Mouse (Mus musculus) neural tube, embryonic 11.5 days (tissue): ENCODE measurements around the gene Hephl1. TPM values are rescaled to one million over a fixed set of nuclear protein-coding genes. Genes with fewer than 3 reads are reported as not detected.

Experiments
- polyA plus RNA-seq: library from polyadenylated mRNA; unstranded; fragments of >200 nt; fragmentation: Nextera tagmentation; extraction: Ambion mirVana; gene quantifications from 2 replicates; pipeline ENCODE4 v1.2.1, GENCODE M21; 2014

The Hephl1 gene
- polyA plus RNA-seq, 1 experiment from 2014 or later = not detected

Other genes with a start within 250 kb of the Hephl1 start
- gene Izumo1r, start 208.2 kb downstream of the Hephl1 start, polyA plus RNA-seq = not detected in 2 replicates
- 112 and 118 TPM in 2 replicates for gene Panx1, start 66.6 kb downstream of the Hephl1 start, polyA plus RNA-seq
- 2.9 and 3.0 TPM in 2 replicates for gene Vstm5, start 126.9 kb upstream of the Hephl1 start, polyA plus RNA-seq
- gene Med17, start 167.8 kb upstream of the Hephl1 start, polyA plus RNA-seq = 47.9 and 52.4 TPM in 2 replicates
- gene Taf1d, start 194.1 kb upstream of the Hephl1 start, polyA plus RNA-seq = 59.7 and 61.1 TPM in 2 replicates
- gene 4931406C07Rik, start 194.3 kb upstream of the Hephl1 start, polyA plus RNA-seq = 6.3 and 7.3 TPM in 2 replicates
- gene Cep295, start 245.7 kb upstream of the Hephl1 start, polyA plus RNA-seq = 18.1 and 21.0 TPM in 2 replicates